Mouse (Mus musculus): Measurements from ENCODE around the gene Ltbr.

DNA sequence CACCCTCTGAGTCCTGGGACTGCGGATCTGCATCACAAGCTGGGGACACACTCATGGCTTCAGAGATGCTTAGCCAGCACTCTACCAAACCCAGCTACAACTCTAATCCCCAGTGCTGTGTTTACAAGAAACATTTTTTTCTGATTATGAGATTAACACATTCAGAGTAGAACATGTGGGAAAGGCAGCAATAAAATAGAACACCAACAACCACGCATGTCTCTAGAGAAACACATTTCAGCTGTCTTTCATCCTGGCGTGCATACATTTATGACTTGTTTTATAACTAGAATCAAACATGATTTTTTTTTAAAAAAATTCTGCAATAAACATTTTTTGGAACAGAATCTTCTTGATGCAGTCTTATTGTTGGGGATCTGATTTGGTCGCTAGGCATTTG, 26.7 kb downstream of the Ltbr start:
- TF ChIP-seq POLR2A (IDR thresholded peaks at IDR 0.05; ENCODE audit: insufficient read depth, low read length) (no peak), CTCF (IDR thresholded peaks at IDR 0.05; ENCODE audit: low read depth, low read length) (no peak)
